Mouse (Mus musculus) left cerebral cortex, adult 2 months (tissue): Measurements from ENCODE around the gene Cyp4a32. TPM values are rescaled to one million over a fixed set of nuclear protein-coding genes. Genes with fewer than 3 reads are reported as not detected.
A peak's percentile ranks its signal among the peaks of the same experiment; 100 is the strongest.
"Not testable (repeated sequence)": the region's sequence is repeated elsewhere in the genome, so short reads cannot be mapped to it uniquely, and the experiment has no call there.

Experiments
- DNase-seq, 2 experiments: peaks; one replicate each; pipeline ENCODE4 v3.0.0; 2021 to 2022; ENCODE audit warnings: low spot score in 2 of 2, mixed read lengths in 1 of 2; ENCODE audit errors: extremely low spot score in 1 of 2
- H3K27ac ChIP-seq: fragments of 200-600 bp; 2 replicates; pipeline ENCODE4 v1.8.1; 2022
- H3K4me3 ChIP-seq: fragments of 200-600 bp; 2 replicates; pipeline ENCODE4 v1.8.1; 2022
- CTCF ChIP-seq: fragments of 200-600 bp; IDR thresholded peaks from 2 replicates; pipeline ENCODE4 v1.8.1; 2022; ENCODE audit warnings: antibody characterized with exemption, mild to moderate bottlenecking, moderate library complexity
- intact Hi-C: fragments of 180-260 bp; cut with DNase I; formaldehyde crosslinking; loops from one replicate; pipeline ENCODE4 v1.15.1; 2025
- total RNA-seq, 2 experiments: library from RNA; stranded (reverse); gene quantifications; 2 replicates each; pipeline ENCODE4 v1.2.3; 2021

Cyp4a32 gene
- total RNA-seq, 2 experiments from 2014 or later: not detected

GRCm38 (mm10) chr4:115614005-115614404, 13.2 kb downstream of the Cyp4a32 start:
- intact Hi-C loops: no loop called here
- H3K27ac ChIP-seq: no peak overlapping the region
- no peak for DNase-seq
- no peak for TF ChIP-seq CTCF
- no peak overlapping the region for H3K4me3 ChIP-seq

GRCm38 (mm10) chr4:115625560-115625959, 24.8 kb downstream of the Cyp4a32 start:
- intact Hi-C loops, H3K27ac ChIP-seq, H3K4me3 ChIP-seq, DNase-seq: not testable (repeated sequence)

GRCm38 (mm10) chr4:115642967-115643754, 42.4 kb downstream of the Cyp4a32 start:
- no peak for DNase-seq
- intact Hi-C loops: no loop called here
- H3K27ac ChIP-seq: no peak overlapping the region
- TF ChIP-seq CTCF: no peak
- H3K4me3 ChIP-seq: no peak overlapping the region

DNA sequence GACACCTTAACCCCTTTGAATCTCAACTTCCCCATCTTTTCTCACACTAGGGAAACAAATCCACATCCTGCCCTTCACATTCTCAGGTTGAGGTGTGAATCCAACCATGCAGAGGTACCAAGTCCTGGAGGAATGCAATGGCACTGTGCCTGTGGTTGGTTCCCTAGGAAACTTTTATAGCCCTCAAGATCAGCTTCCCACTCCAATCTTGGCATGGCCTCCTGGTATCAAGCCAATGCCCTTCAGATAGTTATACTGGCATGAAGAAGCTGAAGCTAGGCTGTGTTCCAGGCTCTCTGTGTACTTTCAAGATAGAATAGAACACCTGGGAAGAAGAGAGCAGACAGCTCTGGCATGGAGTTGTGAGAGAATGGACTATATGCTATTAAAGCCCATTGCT, 44.6 kb downstream of the Cyp4a32 start:
- intact Hi-C loops: no loop called here
- Histone ChIP-seq H3K4me3 (no peak overlapping the region), H3K27ac (no peak overlapping the region)
- DNase-seq: no peak
- no peak for TF ChIP-seq CTCF

DNA sequence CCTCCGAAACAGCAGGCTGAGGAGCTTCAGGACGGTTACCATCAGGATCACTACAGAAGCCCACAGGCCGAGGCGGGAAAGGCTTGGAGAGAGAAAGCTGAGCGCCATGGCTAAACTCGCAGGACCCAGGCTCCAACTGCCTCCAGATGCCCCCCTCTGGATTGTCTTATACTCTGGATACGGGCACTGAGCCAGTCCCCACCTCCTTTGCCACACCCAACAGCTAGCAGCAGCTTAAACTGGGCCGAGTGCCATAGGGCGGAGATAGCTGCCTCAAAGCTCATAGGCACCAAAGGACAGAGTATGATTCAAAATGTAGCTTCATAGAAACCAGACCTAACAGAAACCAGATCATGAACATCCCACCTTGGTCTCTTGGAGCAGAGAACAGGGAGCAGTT, 46.8 kb downstream of the Cyp4a32 start, which contains the start of gene Cyp4b1:
Gene Cyp4b1, minus strand, starts transcription at position 144 of the 400 bp plus-strand sequence.
- intact Hi-C loops: no loop called here
- Histone ChIP-seq H3K4me3 (no peak within 1 kb of the TSS), H3K27ac (no peak within 1 kb of the TSS)
- no peak for DNase-seq
- no peak for TF ChIP-seq CTCF

- TF ChIP-seq CTCF: no peak
- no peak for DNase-seq
- H3K4me3 ChIP-seq: no peak overlapping the region
- intact Hi-C loops: no loop called here
- no peak overlapping the region for H3K27ac ChIP-seq
Observed at GRCm38 (mm10) chr4:115648752-115649151, 48.0 kb downstream of the Cyp4a32 start.

GRCm38 (mm10) chr4:115649344-115649743, 48.6 kb downstream of the Cyp4a32 start:
- no peak for DNase-seq
- Histone ChIP-seq H3K4me3 (no peak overlapping the region), H3K27ac (no peak overlapping the region)
- intact Hi-C loops: no loop called here
- TF ChIP-seq CTCF: no peak

DNA sequence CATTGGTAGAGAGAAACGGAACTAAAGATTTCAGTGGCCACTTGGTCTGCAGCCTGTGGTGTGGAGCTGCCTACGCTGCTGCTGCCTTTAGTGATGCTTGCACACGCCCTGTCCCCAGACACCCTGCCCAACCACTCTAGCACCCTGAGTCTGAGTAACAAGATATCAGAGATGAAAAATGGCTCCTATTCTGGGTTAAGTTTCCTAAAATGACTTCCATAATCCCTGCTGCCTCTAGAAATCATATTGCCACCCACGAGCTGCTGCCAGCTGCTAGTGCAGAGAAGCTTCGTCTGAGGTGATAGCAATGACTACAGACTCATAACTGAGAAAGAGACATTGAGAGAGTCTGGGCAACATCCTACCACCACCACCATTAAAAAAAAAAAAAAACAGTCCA, 50.1 kb downstream of the Cyp4a32 start:
- intact Hi-C loops: loop anchor here (10.0 kb wide), 1 partner anchor 546 kb away; no protein-coding TSS in a partner anchor
- Histone ChIP-seq H3K4me3 (no peak overlapping the region), H3K27ac (no peak overlapping the region)
- DNase-seq: peak in 1 of 2 experiments; percentile 25
- no peak for TF ChIP-seq CTCF

DNA sequence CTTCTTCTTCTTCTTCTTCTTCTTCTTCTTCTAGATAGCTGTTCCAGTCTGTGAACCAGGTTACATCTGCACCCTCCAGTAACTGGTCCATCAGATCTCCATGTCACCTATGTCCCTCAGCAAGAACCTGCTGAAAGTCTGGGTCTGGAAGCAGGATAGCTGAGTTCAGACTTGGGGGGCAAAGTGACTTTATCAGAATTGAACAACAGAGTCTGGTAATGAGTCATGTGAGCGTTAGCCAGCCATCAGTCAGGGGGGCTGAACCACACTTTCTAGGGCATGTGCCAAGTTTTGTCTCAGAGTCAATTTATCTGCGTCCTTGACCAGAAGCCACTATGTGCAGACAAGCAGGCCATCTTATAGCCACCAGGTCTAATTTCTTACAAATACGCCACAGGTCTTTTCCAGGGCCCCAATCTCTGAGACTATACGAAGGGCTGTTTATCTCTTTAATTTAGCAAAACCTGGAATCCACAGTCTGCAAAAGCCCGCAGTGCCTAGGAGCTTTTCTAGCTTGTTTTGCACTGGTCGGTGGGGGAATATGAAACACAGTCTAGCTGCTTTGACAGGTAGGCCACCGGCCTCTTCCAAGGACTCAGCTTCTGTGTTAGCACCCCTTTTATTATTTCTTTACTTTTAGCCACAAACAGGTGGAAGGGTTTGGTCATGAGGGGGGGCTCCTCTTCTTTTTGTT, 55.2 kb downstream of the Cyp4a32 start:
- not testable (repeated sequence) for H3K4me3 ChIP-seq, DNase-seq, H3K27ac ChIP-seq
- intact Hi-C loops: loop anchor here (10.0 kb wide), 1 partner anchor 551 kb away; no protein-coding TSS in a partner anchor

- not testable (repeated sequence) for H3K4me3 ChIP-seq, DNase-seq, H3K27ac ChIP-seq
- intact Hi-C loops: loop anchor here (10.0 kb wide), 1 partner anchor 552 kb away; no protein-coding TSS in a partner anchor
Observed at GRCm38 (mm10) chr4:115656535-115656922, 55.8 kb downstream of the Cyp4a32 start.

- intact Hi-C loops: loop anchor here (10.0 kb wide), 1 partner anchor 552 kb away; no protein-coding TSS in a partner anchor
- TF ChIP-seq CTCF: no peak
- peak overlapping the region; percentile 59 for H3K27ac ChIP-seq
- DNase-seq: peak; percentile 20 to 61
- H3K4me3 ChIP-seq: peak overlapping the region; percentile 50
Observed at GRCm38 (mm10) chr4:115657104-115657866, 56.5 kb downstream of the Cyp4a32 start.

- no peak for TF ChIP-seq CTCF
- Histone ChIP-seq H3K4me3 (no peak overlapping the region; the same call in 1 of the 2 replicates), H3K27ac (no peak overlapping the region)
- DNase-seq: no peak
- intact Hi-C loops: loop anchor here (10.0 kb wide), 1 partner anchor 553 kb away; no protein-coding TSS in a partner anchor
Observed at GRCm38 (mm10) chr4:115657867-115658249, 57.1 kb downstream of the Cyp4a32 start.
